Mouse (Mus musculus): ENCODE measurements at regions not wholly inside any gene's neighbourhood (a gene's known extent, or its start where the extent isn't known, plus 50 kb on each side); places are given as distances from the start of the nearest gene placed in this dataset.

GRCm38 (mm10) chr19:49115484-49115883 lies 909.7 kb downstream of the Sorcs3 start:
- no peaks in the 10 kb centered on the region for H3K36me3 ChIP-seq
- H3K4me1 ChIP-seq (replicated peaks), result no peaks in the 10 kb centered on the region
- no peak overlapping the region for H3K27ac ChIP-seq
- no peaks in the 10 kb centered on the region for H3K27me3 ChIP-seq (replicated peaks)
- no peak overlapping the region for H3K4me3 ChIP-seq (replicated peaks)
- 76% methylated on average over 1 of the region's 1 CpGs for WGBS
- H3K4me2 ChIP-seq (replicated peaks), result no peak overlapping the region
- no peaks in the 10 kb centered on the region for H3K9me3 ChIP-seq
- ATAC-seq, result no peak
- H3K9ac ChIP-seq, result no peak overlapping the region

- H3K36me3 ChIP-seq, result no peaks in the 10 kb centered on the region
- 52% methylated on average over 4 of the region's 4 CpGs for WGBS
- ATAC-seq, result no peak
Measured at GRCm38 (mm10) chr19:49131664-49132063, 925.8 kb downstream of the Sorcs3 start.

GRCm38 (mm10) chr19:49172078-49172477 lies 966.3 kb downstream of the Sorcs3 start:
- Histone ChIP-seq H3K4me3 (replicated peaks) (no peak overlapping the region), H3K36me3 (no peaks in the 10 kb centered on the region), H3K9me3 (no peaks in the 10 kb centered on the region), H3K27ac (no peak overlapping the region), H3K27me3 (replicated peaks) (no peaks in the 10 kb centered on the region), H3K4me2 (replicated peaks) (no peak overlapping the region), H3K4me1 (replicated peaks) (no peaks in the 10 kb centered on the region), H3K9ac (no peak overlapping the region)
- ATAC-seq, result no peak
- 52% methylated on average over 2 of the region's 2 CpGs for WGBS

More at GRCm38 (mm10) chr19:49131664-49132063, 925.8 kb downstream of the Sorcs3 start:
- H3K4me3 ChIP-seq (replicated peaks), result no peak overlapping the region
- no peaks in the 10 kb centered on the region for H3K9me3 ChIP-seq
- H3K4me2 ChIP-seq (replicated peaks), result no peak overlapping the region
- H3K4me1 ChIP-seq (replicated peaks), result no peaks in the 10 kb centered on the region
- H3K27me3 ChIP-seq (replicated peaks), result no peaks in the 10 kb centered on the region
- no peak overlapping the region for H3K27ac ChIP-seq
- no peak overlapping the region for H3K9ac ChIP-seq

- Histone ChIP-seq H3K9ac (no peak overlapping the region), H3K4me3 (replicated peaks) (no peak overlapping the region), H3K4me1 (replicated peaks) (no peaks in the 10 kb centered on the region), H3K27ac (no peak overlapping the region), H3K36me3 (no peaks in the 10 kb centered on the region), H3K9me3 (no peaks in the 10 kb centered on the region), H3K27me3 (replicated peaks) (no peaks in the 10 kb centered on the region), H3K4me2 (replicated peaks) (no peak overlapping the region)
- WGBS, result 36% methylated on average over 3 of the region's 3 CpGs
- ATAC-seq, result no peak
Measured at GRCm38 (mm10) chr19:49207971-49208370, 1002.1 kb downstream of the Sorcs3 start.

- Histone ChIP-seq H3K4me1 (replicated peaks) (no peaks in the 10 kb centered on the region), H3K4me2 (replicated peaks) (no peak overlapping the region), H3K27ac (no peak overlapping the region), H3K4me3 (replicated peaks) (no peak overlapping the region), H3K9me3 (no peaks in the 10 kb centered on the region), H3K36me3 (no peaks in the 10 kb centered on the region), H3K27me3 (replicated peaks) (no peaks in the 10 kb centered on the region), H3K9ac (no peak overlapping the region)
- WGBS, result 46% methylated on average over 2 of the region's 2 CpGs
- no peak for ATAC-seq
Measured at GRCm38 (mm10) chr19:49242601-49243000, 1036.8 kb downstream of the Sorcs3 start.

- H3K9me3 ChIP-seq, result no peaks in the 10 kb centered on the region
- no peak for ATAC-seq
- no peaks in the 10 kb centered on the region for H3K4me1 ChIP-seq (replicated peaks)
- no peaks in the 10 kb centered on the region for H3K36me3 ChIP-seq
- H3K4me3 ChIP-seq (replicated peaks), result no peak overlapping the region
- no peak overlapping the region for H3K4me2 ChIP-seq (replicated peaks)
- H3K9ac ChIP-seq, result no peak overlapping the region
- no peak overlapping the region for H3K27ac ChIP-seq
- WGBS, result 69% methylated on average over 3 of the region's 3 CpGs
- no peaks in the 10 kb centered on the region for H3K27me3 ChIP-seq (replicated peaks)
Measured at GRCm38 (mm10) chr19:49245114-49245714, 1039.4 kb downstream of the Sorcs3 start.

GRCm38 (mm10) chr19:49264616-49265015 lies 1058.8 kb downstream of the Sorcs3 start:
- no peak for ATAC-seq
- WGBS, result 55% methylated on average over 1 of the region's 1 CpGs

GRCm38 (mm10) chr19:49267864-49268480 lies 1062.1 kb downstream of the Sorcs3 start:
- Histone ChIP-seq H3K9ac (no peak overlapping the region), H3K9me3 (no peaks in the 10 kb centered on the region), H3K4me1 (replicated peaks) (no peaks in the 10 kb centered on the region), H3K36me3 (no peaks in the 10 kb centered on the region), H3K27me3 (replicated peaks) (no peaks in the 10 kb centered on the region), H3K27ac (no peak overlapping the region), H3K4me2 (replicated peaks) (no peak overlapping the region), H3K4me3 (replicated peaks) (no peak overlapping the region)
- WGBS, result 53% methylated on average over 8 of the region's 8 CpGs
- no peak for ATAC-seq

More at GRCm38 (mm10) chr19:49264616-49265015, 1058.8 kb downstream of the Sorcs3 start:
- H3K9ac ChIP-seq, result no peak overlapping the region
- H3K36me3 ChIP-seq, result no peaks in the 10 kb centered on the region
- no peaks in the 10 kb centered on the region for H3K4me1 ChIP-seq (replicated peaks)
- H3K27me3 ChIP-seq (replicated peaks), result no peaks in the 10 kb centered on the region
- no peak overlapping the region for H3K4me2 ChIP-seq (replicated peaks)
- no peak overlapping the region for H3K4me3 ChIP-seq (replicated peaks)
- no peaks in the 10 kb centered on the region for H3K9me3 ChIP-seq
- H3K27ac ChIP-seq, result no peak overlapping the region

- 69% methylated on average over 8 of the region's 8 CpGs for WGBS
- ATAC-seq, result no peak
Measured at GRCm38 (mm10) chr19:49282626-49283261, 1076.9 kb downstream of the Sorcs3 start.

GRCm38 (mm10) chr19:49294980-49295379 lies 1089.2 kb downstream of the Sorcs3 start:
- H3K4me1 ChIP-seq (replicated peaks), result no peaks in the 10 kb centered on the region
- no peak overlapping the region for H3K27ac ChIP-seq
- no peaks in the 10 kb centered on the region for H3K27me3 ChIP-seq (replicated peaks)
- H3K9me3 ChIP-seq, result no peaks in the 10 kb centered on the region
- H3K9ac ChIP-seq, result no peak overlapping the region
- WGBS, result 67% methylated on average over 2 of the region's 2 CpGs
- no peaks in the 10 kb centered on the region for H3K36me3 ChIP-seq
- no peak for ATAC-seq
- no peak overlapping the region for H3K4me3 ChIP-seq (replicated peaks)
- no peak overlapping the region for H3K4me2 ChIP-seq (replicated peaks)

More at GRCm38 (mm10) chr19:49282626-49283261, 1076.9 kb downstream of the Sorcs3 start:
- no peak overlapping the region for H3K27ac ChIP-seq
- H3K27me3 ChIP-seq (replicated peaks), result no peaks in the 10 kb centered on the region
- no peaks in the 10 kb centered on the region for H3K36me3 ChIP-seq
- H3K4me3 ChIP-seq (replicated peaks), result no peak overlapping the region
- H3K4me2 ChIP-seq (replicated peaks), result no peak overlapping the region
- no peaks in the 10 kb centered on the region for H3K4me1 ChIP-seq (replicated peaks)
- H3K9me3 ChIP-seq, result no peaks in the 10 kb centered on the region
- H3K9ac ChIP-seq, result no peak overlapping the region

GRCm38 (mm10) chr19:49299351-49300271 lies 1093.8 kb downstream of the Sorcs3 start:
- H3K4me1 ChIP-seq (replicated peaks), result no peaks in the 10 kb centered on the region
- H3K9ac ChIP-seq, result no peak overlapping the region
- 0 out of 2 replicates have a peak, but pooled peaks have one; percentile 15 for ATAC-seq
- no peaks in the 10 kb centered on the region for H3K27me3 ChIP-seq (replicated peaks)
- H3K4me3 ChIP-seq (replicated peaks), result no peak overlapping the region
- H3K4me2 ChIP-seq (replicated peaks), result no peak overlapping the region
- no peaks in the 10 kb centered on the region for H3K9me3 ChIP-seq
- no peak overlapping the region for H3K27ac ChIP-seq
- H3K36me3 ChIP-seq, result no peaks in the 10 kb centered on the region
- WGBS, result 31% methylated on average over 10 of the region's 10 CpGs
